ENCODE assay signal across 8 mouse cellular contexts in genomic region chr7:112743621-112744395, GRCm38 (mm10).
DNase-seq lines count a peak whose midpoint lies in the region; ATAC-seq lines count a peak whose summit lies in the region.

No protein-coding gene starts in this region.

- peak overlapping the region; percentile 5; the same call in 1 of the 2 replicates for H3K27ac ChIP-seq in forebrain, embryonic 15.5 days (replicated peaks)
- peak overlapping the region; percentile 48; the same call in 1 of the 2 replicates for H3K27ac ChIP-seq in hindbrain, embryonic 14.5 days

- H3K4me3 ChIP-seq in forebrain, embryonic 15.5 days: no peak overlapping the region
- H3K4me3 ChIP-seq in hindbrain, embryonic 14.5 days (replicated peaks; ENCODE audit: low read length): no peak overlapping the region

- DNase-seq in adrenal gland, postnatal 14 days: peak; percentile 52
- no peak for DNase-seq in adrenal gland, adult (ENCODE audit: inconsistent age in 2 of 2, low spot score in 1 of 2)
- no peak for DNase-seq in hindbrain, embryonic 14.5 days (ENCODE audit: low spot score)
- DNase-seq in liver: peak; percentile 54
- DNase-seq in ovary, adult 18-20 months (ENCODE audit: low spot score): peak; percentile 26
- no peak for DNase-seq in left cerebral cortex, adult 11 months (ENCODE audit: low spot score)
- DNase-seq in adrenal gland, adult 2 months: no peak

- H3K9me3 ChIP-seq in forebrain, embryonic 15.5 days: no peaks in the 10 kb centered on the region
- H3K9me3 ChIP-seq in hindbrain, embryonic 14.5 days (ENCODE audit: control insufficient read depth, low read length): no peaks in the 10 kb centered on the region

- no peaks in the 10 kb centered on the region for H3K27me3 ChIP-seq in forebrain, embryonic 15.5 days
- no peaks in the 10 kb centered on the region for H3K27me3 ChIP-seq in hindbrain, embryonic 14.5 days (ENCODE audit: control insufficient read depth, insufficient read depth, low read length)

- H3K4me1 ChIP-seq in forebrain, embryonic 15.5 days: peaks cover 44% of the 10 kb centered on the region
- H3K4me1 ChIP-seq in hindbrain, embryonic 14.5 days (replicated peaks; ENCODE audit: control insufficient read depth, insufficient read depth, low read length): peaks cover 25% of the 10 kb centered on the region

- no peak overlapping the region for H3K9ac ChIP-seq in forebrain, embryonic 15.5 days (replicated peaks)
- H3K9ac ChIP-seq in hindbrain, embryonic 14.5 days: 0 out of 2 replicates have a peak overlapping the region, but pooled peaks have one; percentile 38

- no peak overlapping the region; the same call in 1 of the 2 replicates for H3K4me2 ChIP-seq in forebrain, embryonic 15.5 days (replicated peaks)
- H3K4me2 ChIP-seq in hindbrain, embryonic 14.5 days (replicated peaks): no peak overlapping the region

- 5% methylated on average over 11 of the region's 11 CpGs for WGBS in forebrain, embryonic 15.5 days
- 4% methylated on average over 11 of the region's 11 CpGs for WGBS in hindbrain, embryonic 14.5 days

- H3K36me3 ChIP-seq in forebrain, embryonic 15.5 days: no peaks in the 10 kb centered on the region
- H3K36me3 ChIP-seq in hindbrain, embryonic 14.5 days (replicated peaks; ENCODE audit: control insufficient read depth, insufficient read depth): no peaks in the 10 kb centered on the region

- peak; percentile 75 for ATAC-seq in forebrain, embryonic 15.5 days (replicated peaks)
- ATAC-seq in hindbrain, embryonic 14.5 days (ENCODE audit: low FRiP score): peak; percentile 64; the same call in 1 of the 2 replicates

Comparison
In these comparisons a context has a peak if more than half of its experiments do, and no peak if none do; other contexts are left out.
1. DNase-seq: peak in adrenal gland, postnatal 14 days (single experiment), liver (single experiment) and ovary, adult 18-20 months (single experiment); none in adrenal gland, adult (0 of 2), hindbrain, embryonic 14.5 days (single experiment), left cerebral cortex, adult 11 months (single experiment) and adrenal gland, adult 2 months (single experiment).